Mouse (Mus musculus) A20 (cell line): Measurements from ENCODE around the gene Gm5741.
A peak's percentile ranks its signal among the peaks of the same experiment; 100 is the strongest.

Experiments used
- DNase-seq: peaks from one replicate; pipeline ENCODE4 v3.0.0-alpha.2; 2011; ENCODE audit warnings: low read depth, low spot score

Gm5741 gene

DNA sequence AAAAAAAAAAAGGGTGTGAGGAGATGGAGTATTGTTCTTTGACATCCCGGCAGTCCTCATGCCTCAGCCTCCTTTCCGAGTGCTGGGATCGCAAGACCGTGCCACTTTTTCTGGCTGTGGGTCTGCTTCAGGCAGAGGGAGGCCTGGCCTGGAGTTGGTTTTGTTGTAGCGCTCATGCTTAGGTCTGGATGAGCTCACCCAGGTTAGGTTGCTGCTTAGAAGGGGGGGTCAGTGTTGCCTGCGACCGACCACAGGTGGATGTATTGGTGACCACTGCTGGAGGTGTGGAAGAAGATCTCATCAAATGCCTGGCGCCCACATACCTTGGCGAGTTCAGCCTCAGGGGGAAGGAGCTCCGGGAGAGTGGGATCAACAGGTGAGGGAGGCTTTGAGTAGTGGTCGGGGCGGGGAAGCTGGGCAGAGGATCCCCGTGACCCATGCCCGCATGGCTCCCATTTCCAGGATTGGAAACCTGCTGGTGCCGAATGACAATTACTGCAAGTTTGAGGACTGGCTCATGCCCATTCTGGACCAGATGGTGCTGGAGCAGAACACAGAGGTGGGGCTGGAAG, 5.3 kb upstream of the Gm5741 start:
- no peak for DNase-seq

DNA sequence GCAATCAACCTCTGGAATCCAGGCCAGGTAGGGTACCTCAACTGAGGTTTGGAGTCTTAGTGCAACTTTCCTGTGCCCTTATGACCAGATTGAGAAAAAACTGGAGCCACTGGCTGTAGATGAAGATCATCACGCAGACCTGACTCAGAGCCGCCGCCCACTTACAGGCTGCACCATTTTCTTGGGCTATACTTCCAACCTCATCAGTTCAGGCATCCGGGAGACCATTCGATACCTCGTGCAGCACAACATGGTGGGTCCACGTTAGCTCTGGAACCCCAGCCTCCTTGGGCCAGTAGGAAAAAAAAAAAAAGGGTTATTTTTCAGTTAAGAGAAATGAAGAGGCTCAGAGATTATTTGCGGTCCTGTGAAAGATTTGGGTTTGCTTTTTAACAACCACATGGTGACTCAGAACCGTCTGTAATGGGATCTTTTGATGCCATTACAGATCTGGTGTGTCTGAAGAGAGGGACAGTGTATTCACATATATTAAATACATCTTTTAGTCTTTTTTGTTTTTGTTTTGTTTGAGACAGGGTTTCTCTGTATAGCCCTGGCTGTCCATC, 4.7 kb upstream of the Gm5741 start:
- DNase-seq = no peak

DNA sequence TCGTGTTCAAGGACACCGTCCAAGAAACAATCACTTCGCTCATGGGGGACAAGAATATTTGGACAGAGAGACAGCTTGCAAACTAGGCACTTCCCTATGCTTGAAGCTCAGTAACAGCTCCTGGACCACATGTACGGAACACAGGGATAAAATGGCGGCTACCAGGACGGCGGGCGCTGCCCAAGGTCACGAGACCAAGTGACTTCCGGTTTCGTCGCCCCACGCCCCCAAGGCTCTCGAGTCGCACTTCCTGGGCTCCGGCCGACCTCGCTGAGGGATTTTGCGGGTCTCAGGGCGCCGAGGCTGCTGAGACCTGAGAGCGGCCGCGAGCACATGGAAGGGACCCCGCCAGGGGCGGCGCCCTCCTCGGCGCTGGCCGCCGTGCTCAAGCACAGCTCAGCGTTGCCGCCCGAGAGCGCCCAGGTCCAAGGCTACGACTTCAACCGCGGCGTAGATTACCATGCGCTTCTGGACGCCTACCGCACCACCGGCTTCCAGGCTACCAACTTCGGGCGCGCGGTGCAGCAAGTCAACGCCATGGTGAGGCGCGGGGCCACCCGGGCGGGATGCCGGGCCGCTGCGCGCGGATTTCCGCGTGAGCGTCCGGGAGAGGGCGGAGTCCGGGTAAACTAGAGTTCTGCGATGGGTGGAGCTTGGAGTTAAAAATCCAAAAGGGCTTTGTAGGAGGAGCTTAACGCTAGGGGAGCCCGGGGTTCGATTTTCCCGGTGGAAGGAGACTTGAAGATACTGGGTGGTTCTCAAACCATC, 3.9 kb upstream of the Gm5741 start, which contains the start of gene Dhps:
Gene Dhps, plus strand, starts transcription at position 244 of the 768 bp plus-strand sequence.
- DNase-seq = peak; percentile 94

DNA sequence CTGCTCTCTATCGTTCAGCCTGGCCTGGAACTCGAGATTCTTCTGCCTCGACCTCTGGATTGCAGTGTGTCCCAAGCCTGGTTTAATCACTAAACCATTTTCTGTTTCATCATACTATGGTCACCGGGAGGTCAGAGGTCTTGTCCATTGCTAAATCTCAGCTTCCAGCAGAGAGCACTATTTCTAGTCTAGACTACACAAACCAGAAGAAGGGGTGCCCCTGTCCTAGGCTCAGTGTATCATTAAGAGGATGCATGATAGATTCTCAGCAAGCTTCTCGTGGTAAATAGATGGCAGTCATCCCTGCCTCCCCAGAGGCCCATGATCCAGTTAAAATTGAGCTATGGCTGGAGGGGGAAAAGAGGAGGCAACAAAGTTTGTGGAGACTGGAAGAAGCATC, 3.3 kb upstream of the Gm5741 start:
- no peak for DNase-seq

DNA sequence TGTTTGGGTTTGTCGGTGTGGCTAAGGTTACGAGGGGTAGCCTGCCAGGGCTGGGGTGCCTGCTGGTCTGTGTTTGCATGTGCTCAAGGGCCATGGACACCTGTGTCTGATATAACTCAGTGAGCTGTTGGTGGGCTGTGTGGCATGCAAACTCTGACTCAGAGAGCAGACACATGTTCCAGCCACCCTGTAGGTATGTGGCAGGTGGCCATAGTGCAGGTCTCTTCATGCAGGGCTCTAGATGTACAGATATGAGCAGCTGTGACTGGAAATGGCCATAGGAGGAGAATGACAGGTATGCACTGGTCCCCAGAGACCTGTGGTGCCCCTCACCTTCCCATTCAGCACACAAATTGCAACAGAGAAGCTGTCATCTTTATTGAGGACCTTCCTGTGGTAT, 627 bp downstream of the Gm5741 start:
- DNase-seq = no peak

DNA sequence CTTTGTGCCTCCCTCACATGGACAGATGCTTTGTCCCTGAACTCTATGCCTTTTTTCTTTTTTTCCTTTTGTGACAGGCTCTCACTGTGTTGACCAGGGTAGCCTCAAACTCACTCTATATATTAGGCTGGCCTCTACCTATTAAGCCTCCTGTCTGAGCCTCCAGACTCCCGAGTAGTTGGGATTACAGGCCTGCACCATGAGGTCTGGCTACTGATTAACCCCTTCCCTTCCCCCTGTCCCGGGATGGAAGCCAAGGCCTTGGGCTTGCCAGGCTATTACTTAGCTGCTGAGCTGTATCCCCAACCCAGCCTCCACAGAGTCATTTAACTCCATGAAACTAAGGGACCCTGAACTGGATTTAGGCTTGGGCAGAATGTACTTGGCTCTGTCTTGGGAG, 2.6 kb downstream of the Gm5741 start:
- no peak for DNase-seq

DNA sequence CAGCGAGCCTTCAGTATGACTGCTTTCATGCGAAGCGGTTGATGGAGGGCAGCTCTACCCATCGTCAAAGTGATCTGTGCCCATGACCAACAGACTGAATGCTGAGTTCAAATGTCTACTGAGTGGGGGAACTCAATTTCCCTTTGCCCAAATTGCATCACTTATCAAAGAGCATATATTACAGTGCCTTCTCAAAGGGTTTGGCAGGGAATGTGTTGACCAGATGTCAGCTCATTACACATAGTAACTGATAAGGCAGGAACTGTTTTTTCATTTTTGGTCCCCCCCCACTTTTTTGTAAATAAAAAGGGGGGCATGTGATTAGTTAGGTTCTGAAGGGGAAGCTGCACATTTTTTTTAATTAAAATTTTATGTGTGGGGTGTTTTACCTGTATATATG, 5.2 kb downstream of the Gm5741 start:
- no peak for DNase-seq

DNA sequence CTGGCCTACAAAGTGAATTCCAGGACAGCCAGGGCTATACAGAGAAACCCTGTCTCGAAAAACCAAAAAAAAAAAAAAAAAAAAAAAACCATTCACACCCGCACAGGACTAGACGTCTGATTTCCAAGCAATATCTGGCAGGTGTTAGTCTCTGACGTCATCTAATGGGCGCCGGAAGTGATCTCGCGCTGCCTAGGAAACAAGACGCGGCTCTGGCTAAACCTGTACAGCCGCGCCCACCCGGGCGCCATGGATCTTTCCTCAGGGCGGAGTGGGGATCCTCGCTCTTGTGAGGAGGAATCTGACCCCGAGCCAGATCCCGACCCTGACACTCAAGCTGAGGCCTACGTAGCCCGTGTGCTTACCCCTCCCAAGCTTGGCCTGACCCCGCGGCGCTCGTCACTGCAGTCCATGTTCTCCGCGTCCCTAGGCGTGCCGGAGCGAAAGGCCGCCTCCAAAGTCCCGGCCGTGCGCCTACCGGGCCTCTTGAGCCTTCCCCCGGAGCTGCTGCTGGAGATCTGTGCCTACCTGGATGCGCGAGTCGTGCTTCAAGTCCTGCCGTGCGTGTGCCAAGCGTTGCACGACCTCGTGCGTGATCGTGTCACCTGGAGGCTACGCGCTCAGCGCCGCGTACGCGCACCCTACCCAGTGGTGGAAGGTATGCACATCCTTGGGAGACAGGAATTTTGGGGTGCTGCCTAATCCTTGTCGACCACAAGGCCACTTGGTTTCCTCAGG, 7.7 kb downstream of the Gm5741 start, which contains the start of gene Fbxw9:
Gene Fbxw9, plus strand, starts transcription at position 177 of the 738 bp plus-strand sequence.
- DNase-seq = peak; percentile 93

DNA sequence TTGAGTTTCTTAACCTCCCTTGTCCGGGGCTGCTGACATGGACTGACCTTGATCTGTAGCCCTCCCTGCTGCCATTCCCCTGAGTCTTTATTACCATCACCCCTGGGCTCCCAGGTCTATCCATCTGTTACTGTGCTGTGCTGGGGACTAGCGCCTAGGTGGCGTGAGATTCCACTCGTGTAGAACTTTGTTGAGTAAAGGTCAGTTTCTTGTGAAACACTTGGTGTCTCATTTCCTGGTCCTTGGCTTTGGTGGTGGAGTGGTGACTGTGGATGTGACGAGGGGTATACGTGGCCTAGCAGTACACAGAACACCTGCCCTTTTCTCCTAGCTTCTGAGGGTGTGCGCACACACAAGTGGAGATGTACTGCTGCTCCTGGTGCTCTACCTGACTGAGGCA, 10.4 kb downstream of the Gm5741 start:
- DNase-seq = no peak

DNA sequence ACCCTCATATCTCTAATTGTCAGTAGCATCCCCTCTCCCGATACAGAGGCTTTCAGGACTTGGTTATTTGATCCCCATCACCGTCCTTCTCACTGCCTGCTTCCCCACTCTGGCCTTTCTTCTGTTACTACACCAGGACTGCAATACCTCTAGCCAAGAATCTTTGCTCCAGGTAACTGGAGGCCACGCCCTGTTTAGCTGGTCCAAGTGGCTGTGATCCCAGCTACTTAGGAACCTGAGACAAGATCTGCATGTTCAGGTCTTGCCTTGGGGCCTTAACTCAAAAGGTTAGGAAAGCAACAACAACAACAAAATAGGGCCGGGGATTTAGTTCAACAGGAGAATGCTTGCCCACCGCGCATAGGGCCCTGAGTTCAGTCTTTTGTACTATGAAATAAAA, 24.2 kb downstream of the Gm5741 start:
- DNase-seq = no peak

DNA sequence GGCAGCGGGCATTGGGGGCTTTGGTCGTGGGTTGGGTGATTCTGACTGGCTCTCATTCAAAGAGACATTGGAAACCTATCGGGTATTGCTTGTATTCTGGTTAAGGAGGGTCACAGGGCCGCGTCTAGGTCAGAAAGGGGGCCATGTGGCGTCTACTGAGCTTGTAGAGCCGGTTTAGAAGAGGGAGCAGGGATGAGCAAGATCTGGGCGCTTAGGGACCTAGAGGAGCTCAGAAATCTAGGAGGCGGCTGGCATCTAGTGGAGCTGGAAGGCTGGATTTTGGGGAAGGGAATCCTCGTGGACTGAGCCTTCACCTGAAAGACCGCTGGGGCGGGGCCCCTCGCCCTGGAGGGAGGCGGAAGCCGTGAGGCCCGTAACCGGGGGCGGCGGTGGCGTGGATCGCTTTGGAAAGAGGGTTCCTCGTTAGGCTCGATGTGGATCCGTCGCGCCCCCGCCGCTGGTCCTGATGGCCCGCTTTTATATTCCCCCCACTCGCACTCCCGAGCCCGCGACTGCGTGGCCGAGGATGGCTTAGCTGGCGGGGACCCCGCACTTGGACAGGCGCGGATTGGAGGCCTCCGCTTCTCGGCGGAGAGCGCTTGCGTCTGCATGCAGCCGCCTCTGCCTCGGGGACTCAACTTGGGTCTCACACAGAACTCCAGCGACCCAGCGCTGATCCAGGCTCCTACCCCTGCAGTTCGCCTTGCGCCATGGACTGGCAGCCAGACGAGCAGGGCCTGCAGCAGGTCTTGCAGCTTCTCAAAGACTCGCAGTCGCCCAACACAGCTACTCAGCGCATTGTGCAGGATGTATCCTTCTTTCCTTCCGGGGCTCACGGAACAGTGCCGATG, 29.9 kb downstream of the Gm5741 start:
- peak; percentile 78 for DNase-seq

DNA sequence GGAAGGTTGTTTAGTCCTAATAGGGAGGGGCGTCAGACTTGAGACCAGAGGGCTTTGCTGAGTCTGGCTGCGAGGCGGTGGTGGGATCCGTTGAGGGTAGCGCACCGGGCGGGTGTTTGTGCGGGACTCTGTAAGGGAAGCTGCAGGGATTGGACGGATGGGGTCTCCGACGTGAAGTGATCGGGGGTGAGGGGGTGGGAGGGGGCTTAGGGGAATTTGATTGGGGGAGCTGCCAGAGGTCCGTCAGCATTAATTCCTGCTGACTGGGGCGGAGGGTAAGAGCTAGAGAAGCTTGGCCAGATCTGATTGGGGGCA, 30.5 kb downstream of the Gm5741 start:
- no peak for DNase-seq

DNA sequence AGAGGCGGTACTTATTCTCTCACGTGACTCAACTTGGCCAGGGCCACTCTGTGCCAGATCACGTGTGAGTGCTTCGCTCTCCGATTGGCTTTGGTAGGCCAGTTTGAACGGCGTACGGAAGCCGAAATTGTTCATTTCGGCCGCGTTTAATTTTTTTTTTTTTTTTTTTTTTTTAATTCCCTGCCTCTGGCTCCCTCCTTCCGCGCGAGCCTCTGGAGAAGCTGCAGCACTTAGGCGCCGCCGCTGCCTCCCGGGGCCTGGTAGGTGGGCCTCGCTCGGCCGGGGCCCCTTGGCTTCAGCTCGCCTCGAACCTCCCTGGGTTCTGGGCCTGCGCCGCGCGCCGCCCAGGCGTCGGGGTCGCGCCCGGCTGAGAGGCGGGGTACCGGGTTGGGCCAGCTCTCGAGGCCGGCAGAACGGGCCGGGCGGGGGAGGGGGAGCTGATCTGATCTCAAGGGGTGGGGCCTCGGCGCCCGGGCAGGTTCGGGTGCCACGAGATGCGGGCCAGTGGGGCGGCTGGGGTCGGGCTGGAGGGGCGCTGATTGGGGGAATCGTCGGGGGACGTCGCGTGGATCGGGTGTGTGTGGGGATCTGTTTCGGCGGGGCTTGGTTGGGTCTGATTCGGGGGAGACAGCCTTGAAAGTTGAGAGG, 30.9 kb downstream of the Gm5741 start, which contains the start of gene Tnpo2:
Gene Tnpo2, plus strand, starts transcription at position 198 of the 648 bp plus-strand sequence.
- DNase-seq = peak; percentile 96

DNA sequence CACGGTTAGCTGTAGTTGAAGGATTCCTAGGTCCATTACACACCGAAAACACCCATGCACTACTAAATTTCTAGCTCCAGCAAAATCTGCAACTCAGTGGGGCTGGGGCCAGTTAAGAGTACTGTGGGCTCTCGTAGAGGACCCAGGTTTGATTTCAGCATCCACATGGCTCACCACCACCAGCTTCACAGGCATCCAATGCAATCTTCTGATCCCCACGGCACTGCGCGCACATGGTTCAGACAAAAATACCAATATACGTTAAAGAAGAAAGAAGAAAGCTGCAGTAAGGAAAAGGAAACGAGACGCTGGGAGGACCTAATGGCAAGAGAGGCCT, 31.4 kb downstream of the Gm5741 start:
- no peak for DNase-seq

DNA sequence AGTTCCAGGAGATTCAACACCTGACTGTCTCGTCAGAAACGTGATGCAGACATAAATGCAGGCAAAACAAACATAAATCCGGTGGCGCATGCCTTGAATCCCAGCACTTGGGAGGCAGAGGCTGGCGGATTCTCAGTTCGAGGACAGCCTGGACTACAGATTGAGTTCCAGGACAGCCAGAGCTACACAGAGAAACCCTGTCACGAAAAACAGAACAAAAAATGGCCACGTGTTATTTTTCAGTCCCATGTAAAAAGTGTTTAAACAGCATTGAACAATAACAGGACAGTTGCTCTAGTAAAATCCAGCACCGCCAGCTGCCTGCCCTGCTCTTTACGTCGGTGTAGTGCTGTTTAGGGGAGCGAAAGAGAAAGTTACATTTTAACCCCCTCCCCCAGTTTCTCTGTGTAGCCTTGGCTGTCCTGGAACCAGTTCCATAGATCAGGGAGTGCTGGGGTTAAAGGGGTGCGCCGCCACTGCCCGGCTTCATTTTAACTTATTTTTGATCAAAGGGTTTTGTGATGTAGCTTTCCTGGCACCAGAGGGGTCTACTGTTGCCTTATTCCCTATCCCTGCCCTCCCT, 32.0 kb downstream of the Gm5741 start:
- peak; percentile 73 for DNase-seq

DNA sequence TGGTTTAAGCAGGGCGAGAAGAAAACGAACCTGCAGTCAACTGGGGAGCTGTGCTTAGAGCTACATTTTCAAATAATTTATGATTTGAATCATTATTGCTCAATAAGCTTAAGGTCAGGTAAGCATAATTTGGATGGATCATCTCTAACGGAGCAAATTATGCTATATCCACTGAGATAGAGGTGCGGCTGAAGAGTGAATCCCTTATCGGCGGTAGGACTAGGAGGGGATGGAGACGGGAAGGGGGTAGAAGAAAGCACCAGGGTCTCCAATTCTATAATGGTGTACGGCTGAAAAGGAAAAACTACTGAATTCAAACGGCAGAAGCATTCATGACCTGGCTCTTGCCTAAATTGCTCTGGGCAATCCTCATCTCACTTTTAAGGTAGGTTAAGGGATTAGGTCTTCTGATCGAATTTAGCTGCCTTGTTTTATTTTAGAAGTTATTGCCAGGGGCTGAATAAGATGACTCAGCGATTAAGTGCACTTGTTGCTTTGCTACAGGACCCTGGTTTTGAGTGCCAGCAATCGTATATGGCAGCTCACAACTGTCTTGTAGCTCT, 32.5 kb downstream of the Gm5741 start:
- no peak for DNase-seq

DNA sequence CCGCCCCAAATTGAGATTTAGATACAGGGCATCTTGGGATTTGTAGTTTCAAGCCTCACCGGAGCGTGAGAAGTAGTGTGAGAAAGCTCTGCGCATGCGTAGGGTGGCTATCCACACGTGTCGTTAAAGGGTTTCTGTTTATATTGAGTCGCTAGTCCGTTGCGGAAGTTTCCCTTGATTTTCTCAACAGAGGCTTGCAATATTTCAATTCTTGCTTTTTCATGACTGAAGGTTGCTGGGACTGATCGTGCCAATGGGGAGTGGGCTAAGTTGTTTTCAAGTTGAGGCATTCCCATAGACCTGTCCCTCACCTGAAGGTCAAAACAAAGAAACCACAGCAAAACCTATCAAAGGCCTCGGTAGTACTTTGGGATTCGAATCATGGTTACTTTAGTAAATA, 33.0 kb downstream of the Gm5741 start:
- peak; percentile 85 for DNase-seq

DNA sequence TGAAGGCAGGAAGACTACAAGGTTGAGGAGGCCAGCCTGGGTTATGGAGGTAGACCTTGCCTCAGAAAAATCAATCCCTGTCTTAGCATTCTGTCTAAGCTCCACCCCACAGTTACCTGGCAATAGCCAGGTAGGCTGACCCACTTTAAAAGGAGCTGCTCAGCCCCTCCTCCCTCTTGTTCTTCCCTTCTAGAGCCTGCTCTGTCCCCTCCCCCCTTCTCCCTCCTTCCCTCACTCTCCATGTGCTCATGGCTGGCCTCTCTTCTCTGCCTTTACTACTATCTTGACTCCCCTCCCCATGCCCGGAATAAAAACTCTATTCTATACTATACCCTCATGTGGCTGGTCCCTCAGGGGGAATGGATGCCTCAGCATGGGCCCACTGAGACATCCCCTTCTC, 33.9 kb downstream of the Gm5741 start:
- DNase-seq = peak; percentile 17

DNA sequence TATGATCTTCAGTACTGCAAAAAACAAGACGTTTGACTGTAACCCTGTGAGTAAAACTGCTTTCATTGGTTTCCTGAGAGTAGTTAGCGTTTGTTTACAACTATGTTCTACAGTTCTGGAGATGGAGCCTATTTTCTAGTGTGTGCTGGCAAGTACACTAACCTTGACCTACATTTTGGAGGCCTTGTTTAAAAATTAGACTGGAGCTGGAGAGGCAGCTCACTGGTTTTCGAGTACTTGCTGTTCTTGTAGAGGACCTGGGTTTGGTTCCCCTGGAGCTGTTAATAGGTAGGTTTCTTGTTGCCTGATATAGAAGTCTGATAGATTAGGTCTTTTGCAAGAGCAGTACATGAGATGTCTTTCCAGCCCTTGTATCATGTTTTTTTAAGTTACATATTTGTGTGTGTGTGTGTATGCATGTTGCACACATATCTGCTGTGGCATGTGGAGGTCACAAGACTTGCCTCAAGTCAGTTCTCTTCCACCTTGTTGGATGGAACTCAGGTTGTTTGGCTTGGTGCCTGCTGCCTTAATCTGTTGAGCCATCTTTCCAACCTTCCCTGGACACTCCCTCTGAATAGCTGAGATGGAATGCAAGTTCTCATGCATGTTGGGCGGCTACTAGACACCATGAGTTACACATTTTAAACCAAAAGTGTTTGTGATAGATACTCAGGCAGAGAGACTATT, 35.0 kb downstream of the Gm5741 start:
- DNase-seq = no peak

DNA sequence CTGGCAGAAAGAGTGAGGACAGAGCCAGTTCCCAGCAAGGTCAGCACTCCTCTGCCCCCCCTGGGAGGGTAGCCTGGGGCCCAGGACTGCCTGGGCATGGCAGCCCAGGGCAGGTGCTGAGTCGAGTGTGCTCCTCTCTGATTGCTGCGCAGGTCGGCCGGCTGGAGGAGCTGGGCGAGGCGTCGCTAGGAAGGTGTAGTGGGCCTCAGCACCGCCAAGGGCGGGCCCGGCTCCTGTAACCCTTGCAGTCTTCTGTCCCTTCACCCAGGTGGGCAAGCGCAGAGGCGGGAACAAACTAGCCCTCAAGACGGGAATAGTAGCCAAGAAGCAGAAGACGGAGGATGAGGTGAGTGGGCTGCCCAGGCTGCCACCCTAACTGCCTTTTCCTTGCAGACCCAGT, 38.5 kb downstream of the Gm5741 start:
- no peak for DNase-seq
